Mouse (Mus musculus) lung, embryonic 16.5 days (tissue): ENCODE measurements around the gene St3gal2. TPM values are rescaled to one million over a fixed set of nuclear protein-coding genes. Genes with fewer than 3 reads are reported as not detected.
"Not testable (repeated sequence)": the region's sequence is repeated elsewhere in the genome, so short reads cannot be mapped to it uniquely, and the experiment has no call there.

Source experiments
- ATAC-seq: fragments of 200-750 bp; cut with Nextera tagmentation; 2 replicates; pipeline ENCODE4 v1.8.0; 2017; ENCODE audit warnings: low read depth, mild to moderate bottlenecking, moderate library complexity
- H3K27ac ChIP-seq: fragments of 300-500 bp; sonication (generic); 2 replicates; pipeline ENCODE4 v1.5.1; 2014; ENCODE audit warnings: mild to moderate bottlenecking, control low read depth, low read length
- H3K27me3 ChIP-seq: fragments of 300-500 bp; sonication (generic); 2 replicates; pipeline ENCODE4 v1.6.1; 2014; ENCODE audit warnings: low read depth, low read length, mixed read lengths; ENCODE audit not compliant: control insufficient read depth, insufficient read depth
- H3K36me3 ChIP-seq: fragments of 300-500 bp; sonication (generic); 2 replicates; pipeline ENCODE4 v1.6.1; 2014; ENCODE audit warnings: low read length; ENCODE audit not compliant: control insufficient read depth, insufficient read depth
- H3K4me1 ChIP-seq: fragments of 300-500 bp; sonication (generic); replicated peaks from 2 replicates; pipeline ENCODE4 v1.6.1; 2014; ENCODE audit warnings: low read length, mixed read lengths; ENCODE audit not compliant: control insufficient read depth, insufficient read depth
- H3K4me2 ChIP-seq: fragments of 300-500 bp; sonication (generic); 2 replicates; pipeline ENCODE4 v1.6.1; 2014; ENCODE audit warnings: low read depth, low read length, control low read depth
- H3K4me3 ChIP-seq: fragments of 300-500 bp; sonication (generic); 2 replicates; pipeline ENCODE4 v1.5.1; 2014; ENCODE audit warnings: mild to moderate bottlenecking, low read length, control low read depth
- H3K9ac ChIP-seq: fragments of 300-500 bp; sonication (generic); 2 replicates; pipeline ENCODE4 v1.6.1; 2014; ENCODE audit warnings: low read length, control low read depth
- H3K9me3 ChIP-seq: fragments of 300-500 bp; sonication (generic); 2 replicates; pipeline ENCODE4 v1.6.1; 2016; ENCODE audit warnings: low read length; ENCODE audit not compliant: control insufficient read depth
- WGBS: fragments of 180-500 bp; shearing (Covaris S2); extraction: QIAGEN DNeasy Blood & Tissue Kit; methylation state at CpG from one replicate; pipeline ENCODE4 v1.1.7; 2014; 5-methylcytosine and 5-hydroxymethylcytosine counted together
- polyA plus RNA-seq: library from polyadenylated mRNA; unstranded; fragments of >200 nt; fragmentation: Nextera tagmentation; extraction: Ambion mirVana; gene quantifications from 2 replicates; pipeline ENCODE4 v1.2.1, GENCODE M21; 2015

St3gal2 gene
- polyA plus RNA-seq, 1 experiment from 2014 or later: 19.5 TPM

GRCm38 (mm10) chr8:110956619-110957450 lies 37.1 kb downstream of the St3gal2 start:
- Histone ChIP-seq H3K4me3 (no peak overlapping the region), H3K4me2 (no peak overlapping the region), H3K36me3 (peaks cover 7% of the 10 kb centered on the region; the same call in 1 of the 2 replicates), H3K9ac (no peak overlapping the region), H3K27me3 (no peaks in the 10 kb centered on the region), H3K9me3 (no peaks in the 10 kb centered on the region), H3K4me1 (no peaks in the 10 kb centered on the region), H3K27ac (no peak overlapping the region)
- 83% methylated on average over 15 of the region's 15 CpGs for WGBS
- ATAC-seq: no peak

- WGBS: 87% methylated on average over 19 of the region's 19 CpGs
- no peak overlapping the region for H3K4me3 ChIP-seq
- H3K9me3 ChIP-seq: no peaks in the 10 kb centered on the region
- H3K27ac ChIP-seq: no peak overlapping the region
- ATAC-seq: no peak
- peaks cover 7% of the 10 kb centered on the region; the same call in 1 of the 2 replicates for H3K36me3 ChIP-seq
- no peak overlapping the region for H3K9ac ChIP-seq
- no peak overlapping the region for H3K4me2 ChIP-seq
- no peaks in the 10 kb centered on the region for H3K27me3 ChIP-seq
- H3K4me1 ChIP-seq: no peaks in the 10 kb centered on the region
These were observed 37.7 kb downstream of the St3gal2 start for GRCm38 (mm10) chr8:110957471-110957870.

GRCm38 (mm10) chr8:110958135-110958534 lies 38.4 kb downstream of the St3gal2 start:
- H3K27ac ChIP-seq: no peak overlapping the region
- H3K4me2 ChIP-seq: no peak overlapping the region
- H3K9me3 ChIP-seq: no peaks in the 10 kb centered on the region
- H3K4me3 ChIP-seq: no peak overlapping the region
- H3K4me1 ChIP-seq: no peaks in the 10 kb centered on the region
- no peaks in the 10 kb centered on the region for H3K27me3 ChIP-seq
- no peak overlapping the region for H3K9ac ChIP-seq
- H3K36me3 ChIP-seq: peaks cover 7% of the 10 kb centered on the region; the same call in 1 of the 2 replicates
- WGBS: 88% methylated on average over 5 of the region's 5 CpGs
- ATAC-seq: no peak

- WGBS: 91% methylated on average over 7 of the region's 7 CpGs
- H3K4me1 ChIP-seq, H3K36me3 ChIP-seq, H3K4me2 ChIP-seq, H3K4me3 ChIP-seq, ATAC-seq, H3K9me3 ChIP-seq, H3K27ac ChIP-seq, H3K9ac ChIP-seq, H3K27me3 ChIP-seq: not testable (repeated sequence)
These were observed 38.8 kb downstream of the St3gal2 start for GRCm38 (mm10) chr8:110958553-110958952.

GRCm38 (mm10) chr8:110959071-110959780 lies 39.5 kb downstream of the St3gal2 start:
- 91% methylated on average over 12 of the region's 12 CpGs for WGBS
- Histone ChIP-seq H3K4me2 (no peak overlapping the region), H3K27me3 (no peaks in the 10 kb centered on the region), H3K9ac (no peak overlapping the region), H3K36me3 (peaks cover 7% of the 10 kb centered on the region; the same call in 1 of the 2 replicates), H3K9me3 (no peaks in the 10 kb centered on the region), H3K4me3 (no peak overlapping the region), H3K4me1 (no peaks in the 10 kb centered on the region), H3K27ac (no peak overlapping the region)
- ATAC-seq: no peak

GRCm38 (mm10) chr8:110959906-110960305 lies 40.2 kb downstream of the St3gal2 start:
- ATAC-seq: no peak
- Histone ChIP-seq H3K9me3 (no peaks in the 10 kb centered on the region), H3K9ac (no peak overlapping the region), H3K4me2 (no peak overlapping the region), H3K27ac (no peak overlapping the region), H3K36me3 (peaks cover 7% of the 10 kb centered on the region; the same call in 1 of the 2 replicates), H3K27me3 (no peaks in the 10 kb centered on the region), H3K4me3 (no peak overlapping the region), H3K4me1 (no peaks in the 10 kb centered on the region)
- 86% methylated on average over 6 of the region's 6 CpGs for WGBS

- no peak overlapping the region for H3K4me3 ChIP-seq
- H3K9me3 ChIP-seq: no peaks in the 10 kb centered on the region
- peaks cover 2% of the 10 kb centered on the region; the same call in 1 of the 2 replicates for H3K4me1 ChIP-seq
- H3K27me3 ChIP-seq: no peaks in the 10 kb centered on the region
- H3K27ac ChIP-seq: no peak overlapping the region
- 76% methylated on average over 2 of the region's 2 CpGs for WGBS
- H3K9ac ChIP-seq: no peak overlapping the region
- H3K4me2 ChIP-seq: no peak overlapping the region
- H3K36me3 ChIP-seq: peaks cover 2% of the 10 kb centered on the region; the same call in 1 of the 2 replicates
- no peak for ATAC-seq
These were observed 43.3 kb downstream of the St3gal2 start for GRCm38 (mm10) chr8:110963051-110963450.

GRCm38 (mm10) chr8:110964666-110965065 lies 44.9 kb downstream of the St3gal2 start:
- Histone ChIP-seq H3K36me3 (no peaks in the 10 kb centered on the region; the same call in 1 of the 2 replicates), H3K4me3 (no peak overlapping the region), H3K9ac (no peak overlapping the region), H3K27ac (no peak overlapping the region), H3K4me1 (peaks cover 2% of the 10 kb centered on the region; the same call in 1 of the 2 replicates), H3K4me2 (no peak overlapping the region), H3K9me3 (no peaks in the 10 kb centered on the region), H3K27me3 (no peaks in the 10 kb centered on the region)
- ATAC-seq: no peak
- 71% methylated on average over 7 of the region's 7 CpGs for WGBS

- 27% methylated on average over 7 of the region's 7 CpGs for WGBS
- no peaks in the 10 kb centered on the region for H3K27me3 ChIP-seq
- no peak overlapping the region for H3K4me2 ChIP-seq
- ATAC-seq: peak; percentile 54
- H3K9ac ChIP-seq: no peak overlapping the region
- H3K9me3 ChIP-seq: no peaks in the 10 kb centered on the region
- H3K27ac ChIP-seq: no peak overlapping the region
- H3K4me1 ChIP-seq: peaks cover 2% of the 10 kb centered on the region; the same call in 1 of the 2 replicates
- no peaks in the 10 kb centered on the region; the same call in 1 of the 2 replicates for H3K36me3 ChIP-seq
- H3K4me3 ChIP-seq: no peak overlapping the region
These were observed 45.9 kb downstream of the St3gal2 start for GRCm38 (mm10) chr8:110965594-110965993.
